Mouse (Mus musculus) heart, postnatal 0 days (tissue): ENCODE results near the gene Gpr34. TPM values are rescaled to one million over a fixed set of nuclear protein-coding genes. Genes with fewer than 3 reads are reported as not detected.

Experiments used
- ATAC-seq: fragments of 200-750 bp; cut with Nextera tagmentation; 2 replicates; pipeline ENCODE4 v1.8.0; 2017; ENCODE audit warnings: low read depth, moderate number of reproducible peaks, moderate library complexity; ENCODE audit not compliant: insufficient read depth
- DNase-seq: peaks from one replicate; pipeline ENCODE4 v3.0.0-alpha.2; 2016; ENCODE audit warnings: low spot score
- H3K27ac ChIP-seq: fragments of 300-500 bp; sonication (generic); 2 replicates; pipeline ENCODE4 v1.5.1; 2014; ENCODE audit warnings: low read depth, mild to moderate bottlenecking
- H3K27me3 ChIP-seq: fragments of 300-500 bp; sonication (generic); 2 replicates; pipeline ENCODE4 v1.6.1; 2014; ENCODE audit warnings: low read length, mixed read lengths; ENCODE audit not compliant: control insufficient read depth, insufficient read depth
- H3K36me3 ChIP-seq: fragments of 300-500 bp; sonication (generic); replicated peaks from 2 replicates; pipeline ENCODE4 v1.6.1; 2014; ENCODE audit warnings: low read length, mixed read lengths; ENCODE audit not compliant: control insufficient read depth, insufficient read depth
- H3K4me1 ChIP-seq: fragments of 300-500 bp; sonication (generic); 2 replicates; pipeline ENCODE4 v1.6.1; 2014; ENCODE audit warnings: antibody characterized with exemption; ENCODE audit not compliant: control insufficient read depth, insufficient read depth
- H3K4me2 ChIP-seq: fragments of 300-500 bp; sonication (generic); 2 replicates; pipeline ENCODE4 v1.6.1; 2014; ENCODE audit warnings: low read depth, mild to moderate bottlenecking, low read length, moderate library complexity
- H3K4me3 ChIP-seq: fragments of 300-500 bp; sonication (generic); 2 replicates; pipeline ENCODE4 v1.5.1; 2014; ENCODE audit warnings: low read depth, low read length
- H3K9ac ChIP-seq: fragments of 300-500 bp; sonication (generic); replicated peaks from 2 replicates; pipeline ENCODE4 v1.6.1; 2014; ENCODE audit warnings: low read depth, low read length, mixed read lengths
- H3K9me3 ChIP-seq: fragments of 300-500 bp; sonication (generic); replicated peaks from 2 replicates; pipeline ENCODE4 v1.6.1; 2016; ENCODE audit warnings: low read length; ENCODE audit not compliant: control insufficient read depth
- CTCF ChIP-seq: IDR thresholded peaks from 2 replicates; pipeline ENCODE4 v1.5.1; 2016; ENCODE audit warnings: antibody characterized with exemption, control low read depth, low read depth
- EP300 ChIP-seq: IDR thresholded peaks from 2 replicates; pipeline ENCODE4 v1.6.1; 2016; ENCODE audit warnings: antibody characterized with exemption, low read depth
- WGBS: fragments of 180-500 bp; shearing (Covaris S2); extraction: QIAGEN DNeasy Blood & Tissue Kit; methylation state at CpG from one replicate; pipeline ENCODE4 v1.1.7; 2014; 5-methylcytosine and 5-hydroxymethylcytosine counted together
- polyA plus RNA-seq: library from polyadenylated mRNA; unstranded; fragments of >200 nt; fragmentation: Nextera tagmentation; extraction: Ambion mirVana; gene quantifications from 2 replicates; pipeline ENCODE4 v1.2.1, GENCODE M21; 2015
- total RNA-seq: library from RNA; depleted of rRNA; stranded (reverse); fragments of >200 nt; gene quantifications from 2 replicates; pipeline ENCODE4 v1.2.3, GENCODE M21; 2014; ENCODE audit warnings: low replicate concordance

Gpr34 gene
- total and polyA plus RNA-seq, 2 experiments from 2014 or later = 1.0 TPM; not detected in 1

DNA sequence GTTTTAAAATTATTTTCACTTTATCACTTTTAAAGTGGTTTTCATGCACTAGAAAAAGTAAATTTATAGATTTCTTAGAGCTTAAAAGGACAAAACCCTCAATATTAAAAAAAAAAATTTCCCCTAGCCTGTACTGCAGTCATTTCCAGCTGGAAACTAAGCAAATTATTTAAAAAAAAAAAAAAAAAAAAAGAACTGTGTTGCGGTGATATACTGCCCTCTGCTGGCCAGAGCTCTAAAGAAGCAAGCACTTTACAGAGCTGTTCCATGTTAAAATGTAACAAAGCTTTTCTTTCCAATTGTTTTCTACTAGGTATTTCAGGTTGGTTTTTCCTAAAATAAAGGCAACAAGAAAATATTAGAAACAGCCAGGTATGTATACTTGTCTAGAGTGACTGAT is 24.8 kb downstream of the Gpr34 start:
- TF ChIP-seq EP300 (no peak), CTCF (peak; percentile 59)
- H3K4me3 ChIP-seq = no peak overlapping the region
- no peak overlapping the region for H3K4me2 ChIP-seq
- H3K9me3 ChIP-seq = no peaks in the 10 kb centered on the region
- ATAC-seq = no peak
- H3K4me1 ChIP-seq = no peaks in the 10 kb centered on the region
- H3K27ac ChIP-seq = no peak overlapping the region
- WGBS = 15% methylated on average over 1 of the region's 1 CpGs
- no peaks in the 10 kb centered on the region for H3K27me3 ChIP-seq
- no peaks in the 10 kb centered on the region for H3K36me3 ChIP-seq
- no peak overlapping the region for H3K9ac ChIP-seq
- peak; percentile 16 for DNase-seq

DNA sequence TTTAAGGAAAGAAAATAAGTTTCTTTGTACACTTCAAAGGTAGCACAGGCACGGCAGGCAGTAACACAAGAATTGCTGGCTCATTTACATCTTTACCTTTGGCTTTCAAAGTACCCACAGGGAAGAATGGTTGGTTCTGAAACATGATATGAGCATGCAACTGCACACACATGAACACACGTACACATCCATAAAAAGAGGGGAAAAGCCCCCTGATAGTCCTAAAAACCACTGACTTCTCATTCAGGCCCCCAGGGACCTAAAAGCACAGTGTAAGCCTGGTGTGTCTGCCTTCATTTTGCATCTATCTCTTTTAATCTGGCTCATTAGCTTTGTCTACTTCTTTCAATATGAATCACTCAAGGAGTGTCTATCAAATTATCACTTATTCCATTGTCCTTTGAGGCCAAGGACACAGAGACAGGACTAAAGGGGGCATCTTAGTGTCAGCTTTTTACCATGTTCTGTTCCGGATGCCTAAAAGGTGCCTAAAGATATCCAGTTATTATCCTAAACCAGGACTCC is 26.8 kb downstream of the Gpr34 start:
- Histone ChIP-seq H3K4me1 (no peaks in the 10 kb centered on the region), H3K4me3 (no peak overlapping the region)
- no peak for TF ChIP-seq EP300
- no peak for TF ChIP-seq CTCF

DNA sequence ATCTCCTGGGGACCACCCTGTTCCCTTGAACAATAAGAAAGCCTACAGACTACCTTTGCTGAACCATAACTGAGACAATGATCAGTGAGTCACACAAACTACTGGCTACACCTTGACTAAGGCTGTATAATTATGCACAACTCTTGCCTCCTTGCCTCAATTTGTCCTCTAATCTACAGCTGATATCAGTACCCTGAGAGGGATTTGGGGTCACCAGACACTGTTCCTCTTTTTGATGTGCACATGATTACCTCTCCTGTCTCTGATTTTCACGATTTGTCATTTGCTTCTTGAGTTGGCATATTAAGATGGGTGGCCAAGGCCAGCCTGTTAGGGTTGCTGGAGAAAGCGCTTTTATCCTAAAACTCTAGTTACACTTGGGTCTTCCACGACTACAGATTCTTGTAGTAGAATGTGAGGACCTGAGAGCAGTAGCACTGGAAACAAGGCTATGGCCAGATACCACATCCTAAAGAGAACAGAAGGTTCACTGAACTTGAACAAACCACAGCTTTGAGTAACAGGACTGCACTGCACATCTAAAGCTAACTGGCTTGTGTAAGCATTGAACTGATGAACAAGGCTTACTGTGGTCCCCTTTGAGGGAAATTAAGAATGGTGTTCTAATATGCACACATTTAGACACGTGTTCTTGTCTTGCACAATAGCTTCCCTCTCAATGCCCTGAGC is 27.5 kb downstream of the Gpr34 start:
- Histone ChIP-seq H3K9me3 (no peaks in the 10 kb centered on the region), H3K27ac (no peak overlapping the region), H3K4me2 (no peak overlapping the region), H3K36me3 (no peaks in the 10 kb centered on the region), H3K9ac (no peak overlapping the region), H3K27me3 (no peaks in the 10 kb centered on the region), H3K4me3 (no peak overlapping the region), H3K4me1 (no peaks in the 10 kb centered on the region)
- DNase-seq (no peak), ATAC-seq (no peak)
- TF ChIP-seq EP300 = no peak
- no peak for TF ChIP-seq CTCF
- 64% methylated on average over 4 of the region's 4 CpGs for WGBS

More for the DNA sequence above, 26.8 kb downstream of the Gpr34 start:
- Histone ChIP-seq H3K4me2 (no peak overlapping the region), H3K36me3 (no peaks in the 10 kb centered on the region), H3K27me3 (no peaks in the 10 kb centered on the region), H3K27ac (no peak overlapping the region), H3K9ac (no peak overlapping the region), H3K9me3 (no peaks in the 10 kb centered on the region)
- WGBS = 83% methylated on average over 3 of the region's 3 CpGs
- no peak for DNase-seq
- ATAC-seq = no peak

DNA sequence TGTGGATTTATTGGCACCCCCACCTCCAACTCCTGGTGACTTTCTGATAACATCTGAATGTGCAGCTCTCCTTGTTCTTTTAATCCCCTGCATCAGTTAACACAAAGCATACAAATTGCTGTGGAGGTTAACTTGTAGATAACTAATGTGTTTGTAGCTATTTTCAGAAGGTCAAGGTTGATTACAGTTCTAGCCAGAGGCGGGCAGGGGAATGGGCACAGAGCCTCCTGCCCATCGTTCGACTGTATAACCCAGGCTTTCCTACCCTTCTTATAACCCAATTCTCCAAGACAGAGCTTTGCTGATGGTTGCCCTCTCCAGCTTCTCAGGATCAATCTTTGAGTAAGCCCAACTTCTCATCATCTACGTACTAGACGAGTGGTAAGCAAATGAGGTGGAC is 29.2 kb downstream of the Gpr34 start, which contains the start of gene Gpr82:
Gene Gpr82, plus strand, starts transcription at position 301 of the 400 bp plus-strand sequence.
- Histone ChIP-seq H3K27me3 (no peaks in the 10 kb centered on the region), H3K4me2 (no peak within 1 kb of the TSS), H3K4me1 (no peaks in the 10 kb centered on the region), H3K36me3 (no peaks in the 10 kb centered on the region), H3K27ac (no peak within 1 kb of the TSS), H3K4me3 (no peak within 1 kb of the TSS), H3K9me3 (no peaks in the 10 kb centered on the region), H3K9ac (no peak within 1 kb of the TSS)
- WGBS = 77% methylated on average over 5 of the region's 5 CpGs
- no peak for ATAC-seq
- TF ChIP-seq CTCF = no peak
- TF ChIP-seq EP300 = no peak
- no peak for DNase-seq

DNA sequence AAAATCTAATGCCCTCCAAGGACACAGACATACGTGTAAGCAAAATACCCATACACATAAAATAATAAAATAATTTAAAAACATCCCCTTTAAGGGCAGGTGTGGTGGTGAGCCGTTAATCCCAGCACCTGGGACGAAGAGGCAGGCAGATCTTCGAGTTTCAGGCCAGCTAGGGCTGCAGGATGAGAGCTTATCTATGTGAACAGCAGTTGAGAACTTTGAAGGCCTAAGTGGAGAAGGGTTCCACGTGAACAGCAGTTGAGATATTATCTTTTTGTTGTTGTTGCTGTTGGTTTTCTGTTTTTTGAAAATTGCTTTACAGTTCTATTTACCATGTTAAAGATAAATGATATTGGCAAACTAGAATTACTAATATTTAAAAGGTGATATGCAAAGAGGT is 37.0 kb downstream of the Gpr34 start:
- Histone ChIP-seq H3K4me2 (no peak overlapping the region), H3K4me3 (no peak overlapping the region), H3K27me3 (no peaks in the 10 kb centered on the region), H3K27ac (no peak overlapping the region), H3K36me3 (no peaks in the 10 kb centered on the region), H3K4me1 (no peaks in the 10 kb centered on the region), H3K9me3 (no peaks in the 10 kb centered on the region), H3K9ac (no peak overlapping the region)
- DNase-seq = no peak
- WGBS = 65% methylated on average over 5 of the region's 5 CpGs
- TF ChIP-seq CTCF (no peak), EP300 (no peak)
- no peak for ATAC-seq

DNA sequence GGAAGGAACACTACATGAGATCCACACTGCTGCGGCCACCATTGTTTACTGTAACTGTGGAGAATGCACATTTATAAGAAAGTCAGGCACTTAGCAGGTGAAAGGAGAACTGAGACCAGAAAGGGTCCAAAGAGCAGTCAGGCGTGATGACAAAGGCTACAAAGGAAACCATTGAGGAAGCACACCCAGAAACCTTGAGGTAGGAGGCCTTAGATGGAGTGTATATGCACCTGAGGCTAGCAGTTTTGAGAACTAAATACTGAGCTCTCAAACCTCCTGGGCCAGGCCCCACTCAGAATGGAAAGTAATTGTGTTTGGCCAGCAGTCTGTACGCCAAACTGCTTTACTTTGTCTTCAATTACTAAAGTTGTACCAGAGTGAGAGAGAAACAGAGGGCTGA is 38.5 kb downstream of the Gpr34 start:
- Histone ChIP-seq H3K36me3 (no peaks in the 10 kb centered on the region), H3K27ac (no peak overlapping the region), H3K27me3 (no peaks in the 10 kb centered on the region), H3K4me2 (no peak overlapping the region), H3K9ac (no peak overlapping the region), H3K9me3 (no peaks in the 10 kb centered on the region), H3K4me1 (no peaks in the 10 kb centered on the region), H3K4me3 (no peak overlapping the region)
- 71% methylated on average over 3 of the region's 3 CpGs for WGBS
- no peak for ATAC-seq
- DNase-seq = no peak
- TF ChIP-seq EP300 (no peak), CTCF (no peak)
